Comparison of ENCODE assay signal across 8 mouse cellular contexts in the genomic region with DNA sequence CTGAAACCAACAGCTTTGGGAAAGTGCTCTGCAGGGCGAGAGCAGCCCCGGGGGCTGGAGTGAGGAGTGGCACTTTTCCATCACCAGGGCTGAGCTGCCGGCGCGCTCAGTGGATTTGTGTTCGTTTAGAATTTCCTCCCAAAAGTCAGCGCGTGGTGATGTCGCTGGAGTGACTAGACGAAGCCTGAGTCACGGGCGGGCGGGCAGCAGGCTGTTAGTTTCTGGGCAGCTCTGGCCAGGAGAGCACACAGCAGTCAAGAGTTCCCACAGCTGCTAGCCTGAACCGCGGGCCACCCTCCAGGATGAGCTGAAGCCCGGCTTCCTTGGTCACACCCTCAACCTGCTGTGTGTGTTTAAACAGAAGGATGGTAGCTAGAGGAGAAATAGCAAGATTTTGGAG. TPM values are rescaled to one million over a fixed set of nuclear protein-coding genes. Genes with fewer than 3 reads are reported as not detected.
A peak's percentile ranks its signal among the peaks of the same experiment; 100 is the strongest.
DNase-seq lines count a peak whose midpoint lies in the region; ATAC-seq and TF ChIP-seq lines count a peak whose summit lies in the region.

No protein-coding gene starts in this region.

- 17% methylated on average over 16 of the region's 16 CpGs for WGBS in hindbrain, embryonic 15.5 days
- 4% methylated on average over 16 of the region's 16 CpGs for WGBS in liver, embryonic 16.5 days (ENCODE audit: insufficient replicate concordance)
- 33% methylated on average over 16 of the region's 16 CpGs for WGBS in neural tube, embryonic 11.5 days

- no peak overlapping the region; the same call in 1 of the 2 replicates for H3K9ac ChIP-seq in hindbrain, embryonic 15.5 days
- H3K9ac ChIP-seq in liver, embryonic 16.5 days (ENCODE audit: low read depth, low read length) = peak overlapping the region; percentile 15; the same call in 1 of the 2 replicates
- no peak overlapping the region for H3K9ac ChIP-seq in neural tube, embryonic 11.5 days (ENCODE audit: low read length)

- peak overlapping the region; percentile 57 for H3K4me3 ChIP-seq in bone marrow macrophage, adult 2 months (ENCODE audit: insufficient read depth, low read length)
- H3K4me3 ChIP-seq in hindbrain, embryonic 15.5 days = no peak overlapping the region
- peak overlapping the region; percentile 16 for H3K4me3 ChIP-seq in liver, embryonic 16.5 days (ENCODE audit: low read depth, low read length)
- no peak overlapping the region for H3K4me3 ChIP-seq in neural tube, embryonic 11.5 days (ENCODE audit: low read depth, low read length)

- H3K36me3 ChIP-seq in hindbrain, embryonic 15.5 days = no peaks in the 10 kb centered on the region
- no peaks in the 10 kb centered on the region for H3K36me3 ChIP-seq in liver, embryonic 16.5 days (ENCODE audit: control insufficient read depth, insufficient read depth)
- H3K36me3 ChIP-seq in neural tube, embryonic 11.5 days (ENCODE audit: control insufficient read depth, insufficient read depth, low read length) = no peaks in the 10 kb centered on the region

- H3K27ac ChIP-seq in bone marrow macrophage, adult 2 months (ENCODE audit: insufficient read depth, low read depth, low read length) = peak overlapping the region; percentile 73
- H3K27ac ChIP-seq in hindbrain, embryonic 15.5 days (replicated peaks) = peak overlapping the region; percentile 7
- peak overlapping the region; percentile 40; the same call in 1 of the 2 replicates for H3K27ac ChIP-seq in liver, embryonic 16.5 days (ENCODE audit: low read length)
- H3K27ac ChIP-seq in neural tube, embryonic 11.5 days (ENCODE audit: low read depth, low read length) = no peak overlapping the region

- H3K4me1 ChIP-seq in bone marrow macrophage, adult 2 months (ENCODE audit: control insufficient read depth, insufficient read depth, low read length) = peaks cover 52% of the 10 kb centered on the region
- H3K4me1 ChIP-seq in hindbrain, embryonic 15.5 days (replicated peaks) = peaks cover 37% of the 10 kb centered on the region
- H3K4me1 ChIP-seq in liver, embryonic 16.5 days (ENCODE audit: control insufficient read depth, low read depth, low read length) = peaks cover 12% of the 10 kb centered on the region
- peaks cover 19% of the 10 kb centered on the region; the same call in 1 of the 2 replicates for H3K4me1 ChIP-seq in neural tube, embryonic 11.5 days (ENCODE audit: control insufficient read depth, insufficient read depth, low read length)

- no peaks in the 10 kb centered on the region for H3K9me3 ChIP-seq in hindbrain, embryonic 15.5 days
- H3K9me3 ChIP-seq in liver, embryonic 16.5 days (replicated peaks; ENCODE audit: control insufficient read depth, low read length) = no peaks in the 10 kb centered on the region
- no peaks in the 10 kb centered on the region for H3K9me3 ChIP-seq in neural tube, embryonic 11.5 days (ENCODE audit: control insufficient read depth, low read length)

- no peak for TF ChIP-seq CTCF in bone marrow macrophage, adult 2 months (IDR thresholded peaks at IDR 0.05; ENCODE audit: low read depth, low read length)

- no peak for TF ChIP-seq POLR2A in bone marrow macrophage, adult 2 months (IDR thresholded peaks at IDR 0.05; ENCODE audit: borderline replicate concordance, low read depth, low read length)

- peak; percentile 39 for DNase-seq in ovary, postnatal 14 days (ENCODE audit: low spot score)
- DNase-seq in ovary, postnatal 10 days (ENCODE audit: low spot score) = no peak
- DNase-seq in gastrocnemius, postnatal 25 days = peak; percentile 55
- DNase-seq in neural tube, embryonic 11.5 days (ENCODE audit: low spot score) = peak; percentile 20

- ATAC-seq in hindbrain, embryonic 15.5 days (ENCODE audit: low FRiP score, low read depth) = no peak
- ATAC-seq in liver, embryonic 16.5 days (ENCODE audit: low read depth) = no peak
- no peak for ATAC-seq in neural tube, embryonic 11.5 days (ENCODE audit: insufficient read depth, low FRiP score, low TSS enrichment)
- ATAC-seq in inflammation-experienced regulatory T-cells, adult 6 months = no peak

- H3K27me3 ChIP-seq in hindbrain, embryonic 15.5 days = no peaks in the 10 kb centered on the region
- no peaks in the 10 kb centered on the region for H3K27me3 ChIP-seq in liver, embryonic 16.5 days (ENCODE audit: control insufficient read depth, insufficient read depth, low read depth, low read length)
- no peaks in the 10 kb centered on the region for H3K27me3 ChIP-seq in neural tube, embryonic 11.5 days (ENCODE audit: control insufficient read depth, insufficient read depth, low read length)

- peak overlapping the region; percentile 43 for H3K4me2 ChIP-seq in hindbrain, embryonic 15.5 days
- H3K4me2 ChIP-seq in liver, embryonic 16.5 days (ENCODE audit: low read depth, low read length) = peak overlapping the region; percentile 28; the same call in 1 of the 2 replicates
- H3K4me2 ChIP-seq in neural tube, embryonic 11.5 days (ENCODE audit: low read depth) = no peak overlapping the region

RNA-seq across cellular contexts. Expression of a gene that starts 35.1 kb away (rescaled TPM):
- polyA plus RNA-seq in bone marrow macrophage, adult 2 months (2012; ENCODE audit: insufficient read depth, insufficient read length, missing spikeins) = not detected in 2 replicates
- total RNA-seq in gastrocnemius, postnatal 25 days (2021) = 10 to 100 TPM; 19.2 to 23.5 TPM
- 0.08 and 0.22 TPM in 2 replicates for polyA plus RNA-seq in hindbrain, embryonic 15.5 days (2015; fragmentation: Nextera tagmentation; extraction: Ambion mirVana)
- 0.14 and 0.42 TPM in 2 replicates for polyA plus RNA-seq in liver, embryonic 16.5 days (2015; fragmentation: Nextera tagmentation; extraction: Ambion mirVana)
- polyA plus RNA-seq in neural tube, embryonic 11.5 days (2014; fragmentation: Nextera tagmentation; extraction: Ambion mirVana) = not detected in 2 replicates
- under 1 TPM in 1 of 3 experiments, not detected in 2; 0.30 TPM for polyA plus RNA-seq in inflammation-experienced regulatory T-cells, adult 6 months (2017; shearing (Covaris generic))

RNA-seq across cellular contexts. Expression of a gene that starts 51.6 kb away (rescaled TPM):
- polyA plus RNA-seq in bone marrow macrophage, adult 2 months (2012; ENCODE audit: insufficient read depth, insufficient read length, missing spikeins) = 6.9 and 8.0 TPM in 2 replicates
- 10 to 100 TPM; 30.4 to 31.2 TPM for total RNA-seq in gastrocnemius, postnatal 25 days (2021)
- polyA plus RNA-seq in hindbrain, embryonic 15.5 days (2015; fragmentation: Nextera tagmentation; extraction: Ambion mirVana) = 18.6 and 20.2 TPM in 2 replicates
- 9.3 and 9.8 TPM in 2 replicates for polyA plus RNA-seq in liver, embryonic 16.5 days (2015; fragmentation: Nextera tagmentation; extraction: Ambion mirVana)
- polyA plus RNA-seq in neural tube, embryonic 11.5 days (2014; fragmentation: Nextera tagmentation; extraction: Ambion mirVana) = 22.0 and 25.9 TPM in 2 replicates
- 1 to 10 TPM; 1.7 to 2.1 (median 1.9) TPM for polyA plus RNA-seq in inflammation-experienced regulatory T-cells, adult 6 months (2017; shearing (Covaris generic))

Comparison
In these comparisons a context has a peak if more than half of its experiments do, and no peak if none do; other contexts are left out.
1. H3K4me3 ChIP-seq: peak in bone marrow macrophage, adult 2 months (single experiment) and liver, embryonic 16.5 days (single experiment); none in hindbrain, embryonic 15.5 days (single experiment) and neural tube, embryonic 11.5 days (single experiment).